Mouse (Mus musculus): ENCODE data around the gene S1pr5. TPM values are rescaled to one million over a fixed set of nuclear protein-coding genes. Genes with fewer than 3 reads are reported as not detected.

S1pr5 gene
- polyA plus RNA-seq, 1 experiment from 2014 or later: 0.73 TPM

- Histone ChIP-seq H3K36me3 (ENCODE audit: control insufficient read depth, insufficient read depth, low read length) (no peaks in the 10 kb centered on the region), H3K27me3 (ENCODE audit: control insufficient read depth, insufficient read depth, low read length) (no peaks in the 10 kb centered on the region)
These were observed 34.5 kb downstream of the S1pr5 start for GRCm38 (mm10) chr9:21213617-21214190.

GRCm38 (mm10) chr9:21211624-21212023, 36.6 kb downstream of the S1pr5 start:
- no peak for DNase-seq (ENCODE audit: low spot score)
- ATAC-seq (ENCODE audit: low FRiP score): no peak
- no peak overlapping the region for H3K4me3 ChIP-seq (ENCODE audit: low read depth, low read length)
- H3K4me2 ChIP-seq (replicated peaks; ENCODE audit: low read depth, low read length): no peak overlapping the region
- H3K9ac ChIP-seq (ENCODE audit: low read depth, low read length): no peak overlapping the region
- no peaks in the 10 kb centered on the region for H3K27me3 ChIP-seq (ENCODE audit: control insufficient read depth, insufficient read depth, low read length)
- H3K4me1 ChIP-seq (replicated peaks; ENCODE audit: control insufficient read depth, insufficient read depth, low read length): no peaks in the 10 kb centered on the region
- WGBS: 88% methylated on average over 7 of the region's 7 CpGs
- no peak overlapping the region for H3K27ac ChIP-seq (ENCODE audit: low read depth, low read length)
- no peaks in the 10 kb centered on the region for H3K36me3 ChIP-seq (ENCODE audit: control insufficient read depth, insufficient read depth, low read length)
- no peaks in the 10 kb centered on the region for H3K9me3 ChIP-seq (ENCODE audit: control insufficient read depth, low read length)

More at GRCm38 (mm10) chr9:21213617-21214190, 34.5 kb downstream of the S1pr5 start:
- DNase-seq (ENCODE audit: low spot score): peak; percentile 59
- ATAC-seq (ENCODE audit: low FRiP score): no peak
- no peak overlapping the region for H3K4me3 ChIP-seq (ENCODE audit: low read depth, low read length)
- H3K9me3 ChIP-seq (ENCODE audit: control insufficient read depth, low read length): no peaks in the 10 kb centered on the region
- H3K9ac ChIP-seq (ENCODE audit: low read depth, low read length): no peak overlapping the region
- H3K4me2 ChIP-seq (replicated peaks; ENCODE audit: low read depth, low read length): no peak overlapping the region
- H3K4me1 ChIP-seq (replicated peaks; ENCODE audit: control insufficient read depth, insufficient read depth, low read length): no peaks in the 10 kb centered on the region
- WGBS: 37% methylated on average over 7 of the region's 7 CpGs
- H3K27ac ChIP-seq (ENCODE audit: low read depth, low read length): no peak overlapping the region

GRCm38 (mm10) chr9:21210821-21211220, 37.4 kb downstream of the S1pr5 start:
- DNase-seq (ENCODE audit: low spot score): no peak
- WGBS: 81% methylated on average over 6 of the region's 6 CpGs
- Histone ChIP-seq H3K4me2 (replicated peaks; ENCODE audit: low read depth, low read length) (no peak overlapping the region), H3K4me3 (ENCODE audit: low read depth, low read length) (no peak overlapping the region), H3K27me3 (ENCODE audit: control insufficient read depth, insufficient read depth, low read length) (no peaks in the 10 kb centered on the region), H3K4me1 (replicated peaks; ENCODE audit: control insufficient read depth, insufficient read depth, low read length) (no peaks in the 10 kb centered on the region), H3K9ac (ENCODE audit: low read depth, low read length) (no peak overlapping the region), H3K27ac (ENCODE audit: low read depth, low read length) (no peak overlapping the region), H3K9me3 (ENCODE audit: control insufficient read depth, low read length) (no peaks in the 10 kb centered on the region), H3K36me3 (ENCODE audit: control insufficient read depth, insufficient read depth, low read length) (no peaks in the 10 kb centered on the region)
- ATAC-seq (ENCODE audit: low FRiP score): no peak

GRCm38 (mm10) chr9:21208626-21209025, 39.6 kb downstream of the S1pr5 start:
- Histone ChIP-seq H3K4me3 (ENCODE audit: low read depth, low read length) (no peak overlapping the region), H3K27me3 (ENCODE audit: control insufficient read depth, insufficient read depth, low read length) (no peaks in the 10 kb centered on the region), H3K27ac (ENCODE audit: low read depth, low read length) (no peak overlapping the region), H3K36me3 (ENCODE audit: control insufficient read depth, insufficient read depth, low read length) (no peaks in the 10 kb centered on the region), H3K9me3 (ENCODE audit: control insufficient read depth, low read length) (no peaks in the 10 kb centered on the region), H3K4me1 (replicated peaks; ENCODE audit: control insufficient read depth, insufficient read depth, low read length) (no peaks in the 10 kb centered on the region), H3K4me2 (replicated peaks; ENCODE audit: low read depth, low read length) (no peak overlapping the region), H3K9ac (ENCODE audit: low read depth, low read length) (no peak overlapping the region)
- WGBS: 65% methylated on average over 2 of the region's 2 CpGs
- ATAC-seq (ENCODE audit: low FRiP score) (no peak), DNase-seq (ENCODE audit: low spot score) (no peak)

- Histone ChIP-seq H3K4me2 (replicated peaks; ENCODE audit: low read depth, low read length) (no peak overlapping the region), H3K27ac (ENCODE audit: low read depth, low read length) (no peak overlapping the region), H3K4me3 (ENCODE audit: low read depth, low read length) (no peak overlapping the region), H3K9ac (ENCODE audit: low read depth, low read length) (no peak overlapping the region), H3K9me3 (ENCODE audit: control insufficient read depth, low read length) (no peaks in the 10 kb centered on the region), H3K36me3 (ENCODE audit: control insufficient read depth, insufficient read depth, low read length) (no peaks in the 10 kb centered on the region), H3K4me1 (replicated peaks; ENCODE audit: control insufficient read depth, insufficient read depth, low read length) (no peaks in the 10 kb centered on the region), H3K27me3 (ENCODE audit: control insufficient read depth, insufficient read depth, low read length) (no peaks in the 10 kb centered on the region)
- ATAC-seq (ENCODE audit: low FRiP score) (no peak), DNase-seq (ENCODE audit: low spot score) (no peak)
- WGBS: 87% methylated on average over 6 of the region's 6 CpGs
These were observed 41.4 kb downstream of the S1pr5 start for GRCm38 (mm10) chr9:21206848-21207247.

- ATAC-seq (ENCODE audit: low FRiP score) (peak; percentile 73), DNase-seq (ENCODE audit: low spot score) (peak; percentile 74)
- Histone ChIP-seq H3K27ac (ENCODE audit: low read depth, low read length) (no peak overlapping the region), H3K4me2 (replicated peaks; ENCODE audit: low read depth, low read length) (peak overlapping the region; percentile 50), H3K36me3 (ENCODE audit: control insufficient read depth, insufficient read depth, low read length) (no peaks in the 10 kb centered on the region), H3K4me1 (replicated peaks; ENCODE audit: control insufficient read depth, insufficient read depth, low read length) (no peaks in the 10 kb centered on the region), H3K9me3 (ENCODE audit: control insufficient read depth, low read length) (no peaks in the 10 kb centered on the region), H3K27me3 (ENCODE audit: control insufficient read depth, insufficient read depth, low read length) (no peaks in the 10 kb centered on the region), H3K9ac (ENCODE audit: low read depth, low read length) (0 out of 2 replicates have a peak overlapping the region, but pooled peaks have one; percentile 24), H3K4me3 (ENCODE audit: low read depth, low read length) (peak overlapping the region; percentile 36)
- WGBS: 5% methylated on average over 23 of the region's 23 CpGs
These were observed 43.5 kb downstream of the S1pr5 start for GRCm38 (mm10) chr9:21204528-21205272.

- no peaks in the 10 kb centered on the region for H3K4me1 ChIP-seq (replicated peaks; ENCODE audit: control insufficient read depth, insufficient read depth, low read length)
- ATAC-seq (ENCODE audit: low FRiP score) (no peak; the same call in 1 of the 2 replicates), DNase-seq (ENCODE audit: low spot score) (no peak)
- H3K9ac ChIP-seq (ENCODE audit: low read depth, low read length): no peak overlapping the region
- no peaks in the 10 kb centered on the region for H3K27me3 ChIP-seq (ENCODE audit: control insufficient read depth, insufficient read depth, low read length)
- H3K36me3 ChIP-seq (ENCODE audit: control insufficient read depth, insufficient read depth, low read length): no peaks in the 10 kb centered on the region
- no peaks in the 10 kb centered on the region for H3K9me3 ChIP-seq (ENCODE audit: control insufficient read depth, low read length)
- H3K4me2 ChIP-seq (replicated peaks; ENCODE audit: low read depth, low read length): no peak overlapping the region
- 26% methylated on average over 8 of the region's 8 CpGs for WGBS
- no peak overlapping the region for H3K4me3 ChIP-seq (ENCODE audit: low read depth, low read length)
- H3K27ac ChIP-seq (ENCODE audit: low read depth, low read length): no peak overlapping the region
These were observed 44.1 kb downstream of the S1pr5 start for GRCm38 (mm10) chr9:21204156-21204527.

GRCm38 (mm10) chr9:21198960-21199359, 49.3 kb downstream of the S1pr5 start:
- H3K9ac ChIP-seq (ENCODE audit: low read depth, low read length): no peak overlapping the region
- no peaks in the 10 kb centered on the region for H3K9me3 ChIP-seq (ENCODE audit: control insufficient read depth, low read length)
- DNase-seq (ENCODE audit: low spot score) (no peak), ATAC-seq (ENCODE audit: low FRiP score) (no peak)
- H3K4me1 ChIP-seq (replicated peaks; ENCODE audit: control insufficient read depth, insufficient read depth, low read length): peaks cover 13% of the 10 kb centered on the region
- no peaks in the 10 kb centered on the region for H3K36me3 ChIP-seq (ENCODE audit: control insufficient read depth, insufficient read depth, low read length)
- no peak overlapping the region for H3K4me3 ChIP-seq (ENCODE audit: low read depth, low read length)
- H3K27ac ChIP-seq (ENCODE audit: low read depth, low read length): no peak overlapping the region
- H3K4me2 ChIP-seq (replicated peaks; ENCODE audit: low read depth, low read length): no peak overlapping the region
- H3K27me3 ChIP-seq (ENCODE audit: control insufficient read depth, insufficient read depth, low read length): no peaks in the 10 kb centered on the region
- 84% methylated on average over 3 of the region's 3 CpGs for WGBS

- Histone ChIP-seq H3K9me3 (ENCODE audit: control insufficient read depth, low read length) (no peaks in the 10 kb centered on the region), H3K4me2 (replicated peaks; ENCODE audit: low read depth, low read length) (peak overlapping the region; percentile 22), H3K9ac (ENCODE audit: low read depth, low read length) (no peak overlapping the region), H3K27ac (ENCODE audit: low read depth, low read length) (no peak overlapping the region), H3K27me3 (ENCODE audit: control insufficient read depth, insufficient read depth, low read length) (no peaks in the 10 kb centered on the region), H3K36me3 (ENCODE audit: control insufficient read depth, insufficient read depth, low read length) (no peaks in the 10 kb centered on the region), H3K4me1 (replicated peaks; ENCODE audit: control insufficient read depth, insufficient read depth, low read length) (peaks cover 13% of the 10 kb centered on the region), H3K4me3 (ENCODE audit: low read depth, low read length) (peak overlapping the region; percentile 24; the same call in 1 of the 2 replicates)
- WGBS: 18% methylated on average over 4 of the region's 4 CpGs
- ATAC-seq (ENCODE audit: low FRiP score): peak; percentile 84
- peak; percentile 78 for DNase-seq (ENCODE audit: low spot score)
These were observed 50.3 kb downstream of the S1pr5 start for GRCm38 (mm10) chr9:21197981-21198380.
